Mouse (Mus musculus) C2C12 (cell line): ENCODE results near the gene Ptn. TPM values are rescaled to one million over a fixed set of nuclear protein-coding genes. Genes with fewer than 3 reads are reported as not detected.

Source experiments
- H3K27me3 ChIP-seq: one replicate; pipeline ENCODE4 v1.6.1; 2011; ENCODE audit not compliant: control insufficient read depth, insufficient read depth, insufficient read length
- H3K36me3 ChIP-seq: one replicate; pipeline ENCODE4 v1.6.1; 2011; ENCODE audit not compliant: control insufficient read depth, insufficient read depth
- H3K4me3 ChIP-seq: one replicate; pipeline ENCODE4 v1.5.1; 2011; ENCODE audit warnings: mild to moderate bottlenecking, control low read depth; ENCODE audit not compliant: poor library complexity, insufficient read depth, severe bottlenecking
- H3K79me2 ChIP-seq: one replicate; pipeline ENCODE4 v1.6.1; 2011; ENCODE audit not compliant: control insufficient read depth, insufficient read depth
- H3K79me3 ChIP-seq: one replicate; pipeline ENCODE4 v1.6.1; 2011; ENCODE audit warnings: low read depth, control low read depth
- H3ac ChIP-seq: one replicate; pipeline ENCODE3; 2011; ENCODE audit warnings: low read depth; ENCODE audit not compliant: control insufficient read depth, insufficient read length
- CEBPB ChIP-seq: IDR thresholded peaks from one replicate; pipeline ENCODE4 v1.6.1; 2011; ENCODE audit warnings: low read depth, mild to moderate bottlenecking, control low read depth, moderate library complexity
- CTCF ChIP-seq: IDR thresholded peaks from one replicate; pipeline ENCODE4 v1.5.1; 2011; ENCODE audit not compliant: control insufficient read depth, insufficient read depth, insufficient read length
- FOSL1 ChIP-seq: IDR thresholded peaks from one replicate; pipeline ENCODE4 v1.8.0; 2011; ENCODE audit warnings: mild to moderate bottlenecking, low read length; ENCODE audit not compliant: poor library complexity, insufficient read depth, severe bottlenecking
- MAX ChIP-seq: IDR thresholded peaks from one replicate; pipeline ENCODE4 v1.6.1; 2011; ENCODE audit warnings: mild to moderate bottlenecking, control low read depth
- MYOD1 ChIP-seq: IDR thresholded peaks from one replicate; pipeline ENCODE4 v1.6.1; 2011; ENCODE audit warnings: low read depth; ENCODE audit not compliant: control insufficient read depth, insufficient read length
- MYOG ChIP-seq: IDR thresholded peaks from one replicate; pipeline ENCODE4 v1.6.1; 2011; ENCODE audit not compliant: control insufficient read depth, insufficient read length; ENCODE audit errors: extremely low read depth
- USF1 ChIP-seq: IDR thresholded peaks from one replicate; pipeline ENCODE4 v1.6.1; 2011; ENCODE audit warnings: low read depth, mild to moderate bottlenecking, control low read depth, moderate library complexity
- polyA plus RNA-seq: library from polyadenylated mRNA; unstranded; fragments of >200 nt; fragmentation: generic; extraction: Trizol; gene quantifications from one replicate; pipeline ENCODE4 v1.2.1, GENCODE M21; 2012; ENCODE audit warnings: missing spikeins

The Ptn gene
- polyA plus RNA-seq, 1 experiment, result 2.4 TPM

DNA sequence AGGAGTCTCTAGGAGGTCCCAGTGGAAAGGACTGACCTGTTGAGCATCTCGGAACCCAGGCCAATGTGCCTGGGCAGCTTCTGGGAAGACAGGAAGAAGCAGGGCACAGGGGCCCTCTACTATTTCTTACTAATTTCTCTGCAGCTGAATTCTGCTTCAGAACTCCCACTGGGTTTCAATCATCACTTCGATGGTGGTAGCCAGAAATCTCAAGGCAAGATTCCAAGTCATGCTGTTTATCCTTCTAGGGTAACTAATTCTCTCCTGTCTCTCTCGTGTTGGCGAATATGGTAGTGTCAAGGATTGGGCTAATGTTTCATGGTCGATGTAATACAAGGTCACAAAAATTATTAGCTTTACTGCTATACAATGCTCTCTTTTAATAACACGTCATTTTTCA, 34.2 kb upstream of the Ptn start:
- no peak for TF ChIP-seq MYOG
- no peak for TF ChIP-seq MAX
- TF ChIP-seq USF1, result no peak
- no peaks in the 10 kb centered on the region for H3K79me3 ChIP-seq
- H3K79me2 ChIP-seq, result no peaks in the 10 kb centered on the region
- H3K27me3 ChIP-seq, result no peaks in the 10 kb centered on the region
- H3ac ChIP-seq, result no peak overlapping the region
- H3K4me3 ChIP-seq, result no peak overlapping the region
- H3K36me3 ChIP-seq, result no peaks in the 10 kb centered on the region

DNA sequence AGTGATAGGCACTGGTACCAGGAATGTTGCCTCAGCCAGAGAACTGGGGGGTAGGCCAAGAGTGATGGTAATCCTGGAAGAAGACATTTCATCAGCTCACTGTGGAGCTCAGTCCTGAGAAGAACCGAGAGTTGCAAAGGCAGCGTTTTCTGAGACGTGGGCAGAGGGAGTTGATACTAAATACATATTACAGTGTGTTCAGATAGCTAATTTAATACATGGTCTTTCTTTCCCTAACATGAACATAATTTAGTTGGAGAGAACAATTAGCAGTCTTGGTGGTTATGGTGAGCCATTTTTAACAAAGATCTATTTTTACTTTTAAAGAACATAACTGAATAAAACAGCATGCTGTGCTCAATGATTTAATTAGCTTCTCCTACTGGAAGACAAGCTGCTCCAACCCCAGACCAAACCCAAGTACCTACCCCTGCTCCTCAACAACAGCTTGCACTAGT, 33.0 kb upstream of the Ptn start:
- Histone ChIP-seq H3K79me3 (no peaks in the 10 kb centered on the region), H3K79me2 (no peaks in the 10 kb centered on the region), H3ac (no peak overlapping the region), H3K4me3 (no peak overlapping the region), H3K36me3 (no peaks in the 10 kb centered on the region), H3K27me3 (no peaks in the 10 kb centered on the region)
- TF ChIP-seq MYOD1 (no peak), FOSL1 (no peak), USF1 (no peak), MYOG (no peak), CTCF (no peak), MAX (no peak), CEBPB (no peak)

DNA sequence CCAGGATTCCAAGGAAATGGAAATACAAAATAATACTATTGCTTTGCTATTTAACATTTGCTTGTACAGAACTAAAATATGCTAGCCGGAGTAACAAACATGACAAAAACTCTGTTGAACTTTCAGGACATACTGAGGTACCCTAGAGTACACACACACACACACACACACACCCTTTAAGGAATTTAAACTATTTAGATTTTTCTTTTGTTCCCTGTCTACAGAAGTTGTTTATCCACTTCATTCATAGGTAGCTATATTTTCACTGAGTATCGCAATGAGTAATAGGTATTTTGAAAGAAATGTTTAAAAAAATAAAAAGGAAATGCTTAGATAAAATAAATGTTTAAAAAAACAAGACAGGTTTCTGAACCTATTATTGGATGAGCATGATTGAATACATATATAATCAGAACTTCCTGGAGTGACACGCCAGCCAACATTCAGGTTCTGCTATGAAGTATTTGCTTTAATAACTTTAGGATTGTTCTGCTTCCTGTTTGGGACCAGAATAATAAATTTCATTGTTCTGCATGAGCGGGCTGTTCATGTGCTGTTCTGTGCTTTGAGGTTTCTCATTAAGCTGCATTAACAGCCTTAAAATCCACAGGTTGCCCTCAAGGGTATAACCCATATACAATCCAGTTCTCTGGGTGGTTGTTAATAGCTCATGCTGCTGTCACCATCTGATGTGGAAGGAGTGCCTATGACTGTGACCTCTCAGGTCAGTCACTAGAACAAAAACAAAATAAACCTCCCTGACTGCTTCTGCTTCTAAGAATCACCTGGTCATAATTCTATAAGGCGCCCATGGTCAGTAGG, 32.3 kb upstream of the Ptn start:
- Histone ChIP-seq H3K36me3 (no peaks in the 10 kb centered on the region), H3K79me3 (no peaks in the 10 kb centered on the region), H3ac (no peak overlapping the region), H3K27me3 (no peaks in the 10 kb centered on the region), H3K79me2 (no peaks in the 10 kb centered on the region), H3K4me3 (no peak overlapping the region)
- TF ChIP-seq MYOG (no peak), USF1 (no peak), MAX (no peak), MYOD1 (no peak), CTCF (no peak), FOSL1 (no peak), CEBPB (no peak)

DNA sequence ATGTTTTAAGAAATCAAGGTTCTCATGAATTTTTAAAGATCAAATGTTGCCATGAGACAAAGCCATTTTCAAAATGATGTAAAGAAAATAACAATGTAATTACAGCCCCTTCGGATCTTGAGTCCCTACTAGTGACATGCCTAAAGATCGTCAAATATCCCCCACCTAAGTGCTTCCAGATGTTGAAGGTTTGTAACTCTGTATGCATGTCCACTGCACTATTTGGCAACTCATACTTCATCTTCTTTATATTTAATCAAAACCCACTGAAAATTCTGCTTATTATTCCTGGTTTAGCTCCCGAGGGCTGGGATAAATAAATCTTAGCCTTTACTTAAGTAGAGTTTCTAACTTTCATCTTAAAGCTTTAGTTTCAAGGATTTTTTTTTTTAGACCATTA, 31.7 kb upstream of the Ptn start:
- no peak overlapping the region for H3ac ChIP-seq

DNA sequence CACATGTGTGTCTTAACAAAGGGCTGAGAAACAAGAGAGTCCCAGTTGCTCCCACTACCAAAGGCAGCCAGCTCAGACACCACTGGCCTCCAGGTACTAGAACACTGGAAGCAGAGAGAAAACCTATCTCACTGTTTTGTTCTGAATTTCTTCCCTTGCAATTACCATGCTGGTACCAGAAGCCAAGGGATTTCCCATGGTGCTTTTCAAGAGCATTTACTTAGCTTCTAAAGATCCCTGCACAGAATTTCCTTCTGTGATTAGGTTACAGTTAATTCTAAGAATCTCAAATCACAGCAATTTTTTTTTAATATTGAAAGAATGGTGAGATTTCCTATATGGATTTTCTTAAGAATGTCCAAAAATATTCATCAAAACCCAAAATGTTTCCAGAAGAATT, 31.2 kb upstream of the Ptn start:
- Histone ChIP-seq H3K27me3 (no peaks in the 10 kb centered on the region), H3K79me2 (no peaks in the 10 kb centered on the region), H3ac (no peak overlapping the region), H3K79me3 (no peaks in the 10 kb centered on the region), H3K36me3 (no peaks in the 10 kb centered on the region), H3K4me3 (no peak overlapping the region)
- TF ChIP-seq CEBPB (no peak), MYOG (no peak), USF1 (no peak), CTCF (no peak), MYOD1 (no peak), MAX (no peak), FOSL1 (no peak)

More for the DNA sequence above, 31.7 kb upstream of the Ptn start:
- TF ChIP-seq MYOD1 (no peak), MYOG (no peak)
- no peaks in the 10 kb centered on the region for H3K27me3 ChIP-seq
- H3K79me2 ChIP-seq, result no peaks in the 10 kb centered on the region
- H3K4me3 ChIP-seq, result no peak overlapping the region
- H3K79me3 ChIP-seq, result no peaks in the 10 kb centered on the region
- no peaks in the 10 kb centered on the region for H3K36me3 ChIP-seq

DNA sequence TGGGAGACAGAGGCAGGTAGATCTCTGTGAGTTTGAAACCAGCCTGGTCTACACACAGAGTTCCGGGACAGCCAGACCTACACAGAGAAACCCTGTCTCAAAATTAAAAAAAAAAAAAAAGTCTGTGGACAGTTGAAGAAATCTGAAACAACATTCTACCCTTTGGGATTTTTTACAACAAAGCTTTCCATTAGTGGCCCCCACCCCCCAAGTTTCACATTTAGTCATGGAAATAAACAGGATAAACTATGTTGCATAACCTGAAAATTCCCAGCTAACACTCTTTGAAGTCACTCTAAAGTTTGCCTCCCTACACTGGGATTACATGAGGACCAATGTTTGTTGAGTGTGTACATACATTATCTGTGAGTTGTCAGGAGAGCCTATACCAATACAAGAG, 28.7 kb upstream of the Ptn start:
- Histone ChIP-seq H3K79me2 (no peaks in the 10 kb centered on the region), H3K4me3 (no peak overlapping the region), H3K79me3 (no peaks in the 10 kb centered on the region), H3ac (no peak overlapping the region), H3K27me3 (no peaks in the 10 kb centered on the region), H3K36me3 (no peaks in the 10 kb centered on the region)
- no peak for TF ChIP-seq MYOD1

DNA sequence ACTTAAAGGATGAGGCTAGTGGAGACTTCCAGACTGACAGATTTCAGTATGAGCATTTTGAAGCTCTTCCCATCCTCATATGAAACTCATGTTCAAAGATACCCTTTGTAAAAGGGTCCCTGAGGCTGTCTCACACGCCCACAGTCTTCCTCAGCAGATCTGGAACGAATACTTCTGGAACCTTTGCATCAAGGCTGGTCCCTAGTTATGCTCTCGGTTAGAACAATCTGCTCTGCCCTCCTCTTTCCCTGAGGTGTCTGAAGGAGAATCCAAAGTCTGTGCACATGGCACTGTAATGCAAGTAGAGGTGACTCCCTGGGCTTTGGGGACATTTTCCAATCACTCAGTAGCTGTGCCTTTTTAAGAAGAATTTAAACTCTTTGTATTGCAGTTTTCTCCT, 25.3 kb upstream of the Ptn start:
- TF ChIP-seq USF1, result no peak

More for the DNA sequence above, 25.3 kb upstream of the Ptn start:
- Histone ChIP-seq H3K36me3 (no peaks in the 10 kb centered on the region), H3K79me3 (no peaks in the 10 kb centered on the region), H3K4me3 (no peak overlapping the region), H3K79me2 (no peaks in the 10 kb centered on the region), H3K27me3 (no peaks in the 10 kb centered on the region), H3ac (no peak overlapping the region)
